Mouse (Mus musculus) bone marrow, adult 2 months (tissue): Measurements from ENCODE around the gene Tuba1b.

Experiments used
- CTCF ChIP-seq: fragments of 200-500 bp; IDR thresholded peaks from 2 replicates; pipeline ENCODE4 v1.5.1; 2011; ENCODE audit warnings: low read length, control low read depth; ENCODE audit not compliant: control insufficient read depth, insufficient read depth
- POLR2A ChIP-seq: fragments of 200-500 bp; IDR thresholded peaks from 2 replicates; pipeline ENCODE4 v1.6.1; 2011; ENCODE audit warnings: low read depth, mild to moderate bottlenecking, control low read depth, low read length, borderline replicate concordance; ENCODE audit not compliant: control insufficient read depth

DNA sequence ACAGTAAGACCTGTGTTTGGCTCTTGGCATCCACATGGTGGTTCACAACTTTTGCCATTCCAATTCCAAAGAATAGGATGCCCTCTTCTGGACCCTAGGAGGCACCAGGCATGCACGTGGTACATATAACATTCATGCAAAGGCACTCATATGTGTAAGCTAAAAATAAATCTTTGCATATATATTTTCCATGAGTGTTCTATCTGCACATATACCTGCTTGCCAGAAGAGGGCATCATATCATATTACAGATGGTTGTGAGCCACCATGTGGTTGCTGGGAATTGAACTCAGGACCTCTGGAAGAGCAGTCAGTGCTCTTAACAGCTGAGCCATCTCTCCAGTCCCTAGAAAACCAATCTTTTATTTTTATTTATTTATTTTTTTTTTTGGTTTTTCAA is 32.8 kb downstream of the Tuba1b start:
- no peak for TF ChIP-seq CTCF
- no peak for TF ChIP-seq POLR2A
